Mouse (Mus musculus) midbrain, embryonic 15.5 days (tissue): Measurements from ENCODE around the gene Dusp2. TPM values are rescaled to one million over a fixed set of nuclear protein-coding genes. Genes with fewer than 3 reads are reported as not detected.
A peak's percentile ranks its signal among the peaks of the same experiment; 100 is the strongest.

Experiments
- ATAC-seq: fragments of 200-750 bp; cut with Nextera tagmentation; replicated peaks from 2 replicates; pipeline ENCODE4 v1.8.0; 2017; ENCODE audit warnings: moderate TSS enrichment
- H3K27ac ChIP-seq: fragments of 300-500 bp; sonication (generic); 2 replicates; pipeline ENCODE4 v1.5.1; 2015; ENCODE audit warnings: mild to moderate bottlenecking, inconsistent platforms
- H3K27me3 ChIP-seq: fragments of 300-500 bp; sonication (generic); replicated peaks from 2 replicates; pipeline ENCODE4 v1.6.1; 2015; ENCODE audit warnings: inconsistent platforms
- H3K36me3 ChIP-seq: fragments of 300-500 bp; sonication (generic); replicated peaks from 2 replicates; pipeline ENCODE4 v1.6.1; 2015; ENCODE audit warnings: inconsistent platforms
- H3K4me1 ChIP-seq: fragments of 300-500 bp; sonication (generic); 2 replicates; pipeline ENCODE4 v1.6.1; 2015; ENCODE audit warnings: inconsistent platforms
- H3K4me2 ChIP-seq: fragments of 300-500 bp; sonication (generic); 2 replicates; pipeline ENCODE4 v1.6.1; 2015; ENCODE audit warnings: inconsistent platforms, mild to moderate bottlenecking, moderate library complexity
- H3K4me3 ChIP-seq: fragments of 300-500 bp; sonication (generic); 2 replicates; pipeline ENCODE4 v1.5.1; 2015; ENCODE audit warnings: mild to moderate bottlenecking, inconsistent platforms
- H3K9ac ChIP-seq: fragments of 300-500 bp; sonication (generic); 2 replicates; pipeline ENCODE4 v1.6.1; 2015; ENCODE audit warnings: mild to moderate bottlenecking, inconsistent platforms
- H3K9me3 ChIP-seq: fragments of 300-500 bp; sonication (generic); 2 replicates; pipeline ENCODE4 v1.6.1; 2016; ENCODE audit warnings: inconsistent platforms
- WGBS: fragments of 180-500 bp; shearing (Covaris S2); methylation state at CpG from one replicate; pipeline ENCODE4 v1.1.7; 2015; ENCODE audit warnings: mixed read lengths; 5-methylcytosine and 5-hydroxymethylcytosine counted together
- polyA plus RNA-seq: library from polyadenylated mRNA; unstranded; fragments of >200 nt; fragmentation: Nextera tagmentation; extraction: Ambion mirVana; gene quantifications from 2 replicates; pipeline ENCODE4 v1.2.1, GENCODE M21; 2015

Gene Dusp2
- polyA plus RNA-seq, 1 experiment from 2014 or later: 11.0 TPM

DNA sequence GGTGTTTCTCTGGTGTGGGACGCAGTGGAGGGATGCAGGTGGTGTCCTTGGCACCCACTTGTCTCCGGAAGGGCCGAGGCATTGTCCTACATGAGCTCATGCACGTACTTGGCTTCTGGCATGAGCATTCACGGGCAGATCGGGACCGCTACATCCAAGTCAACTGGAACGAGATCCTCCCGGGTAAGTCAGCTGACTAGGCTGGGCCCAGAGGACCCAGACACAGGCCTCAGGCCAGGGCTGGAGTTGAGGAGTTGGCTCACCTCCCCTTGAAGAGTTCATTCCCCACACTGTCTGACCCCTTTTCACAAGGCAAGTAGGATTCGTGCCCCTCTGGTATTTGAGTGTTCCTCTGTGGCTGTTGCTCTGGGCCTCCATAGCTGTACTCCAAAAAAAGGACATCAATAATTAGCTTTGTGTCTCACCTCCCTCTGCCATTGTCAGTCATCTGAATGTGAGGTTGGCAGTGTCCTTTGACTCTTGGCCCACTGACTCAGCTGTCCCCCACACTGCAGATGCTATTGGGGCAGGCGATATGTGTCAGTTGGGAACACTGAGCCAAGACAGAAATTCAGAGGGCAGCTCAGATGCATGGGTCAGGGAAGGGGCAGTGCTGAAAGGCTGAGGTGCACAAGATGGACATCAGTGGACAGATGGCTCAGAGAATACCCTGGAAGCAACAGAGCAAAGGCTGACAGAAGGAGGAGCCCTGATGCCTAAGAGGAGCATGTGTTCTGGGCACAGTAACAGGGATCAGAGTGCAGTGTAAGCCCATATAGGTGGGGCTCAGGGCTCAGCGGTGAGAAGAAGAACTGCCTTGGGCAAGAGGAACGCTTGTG is 11.4 kb downstream of the Dusp2 start:
- Histone ChIP-seq H3K27me3 (no peaks in the 10 kb centered on the region), H3K4me2 (no peak overlapping the region), H3K4me1 (no peaks in the 10 kb centered on the region), H3K27ac (no peak overlapping the region), H3K4me3 (no peak overlapping the region), H3K36me3 (no peaks in the 10 kb centered on the region), H3K9ac (no peak overlapping the region), H3K9me3 (no peaks in the 10 kb centered on the region)
- WGBS: 81% methylated on average over 13 of the region's 13 CpGs
- no peak for ATAC-seq

DNA sequence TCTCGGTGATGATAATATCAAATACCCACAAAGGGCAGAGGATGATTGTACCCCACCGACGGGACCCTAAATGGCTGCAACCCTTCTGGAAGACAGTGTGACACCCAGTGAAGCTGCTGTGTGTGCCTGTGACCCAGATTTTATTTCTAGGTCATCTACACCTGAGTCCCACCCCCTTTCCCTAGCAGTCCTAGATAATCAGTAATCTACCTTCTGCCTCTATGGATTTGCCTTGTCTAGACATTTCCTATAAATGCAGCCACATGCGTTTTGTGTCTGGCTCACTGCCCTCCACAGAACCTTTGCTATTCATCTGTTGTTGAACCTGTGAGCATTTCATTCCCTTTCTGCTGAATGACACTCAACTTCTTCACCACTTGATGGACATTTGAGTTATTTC is 17.9 kb downstream of the Dusp2 start:
- no peak for ATAC-seq
- no peaks in the 10 kb centered on the region for H3K36me3 ChIP-seq
- no peak overlapping the region for H3K9ac ChIP-seq
- WGBS: 90% methylated on average over 4 of the region's 4 CpGs
- no peak overlapping the region for H3K4me3 ChIP-seq
- H3K9me3 ChIP-seq: no peaks in the 10 kb centered on the region
- no peak overlapping the region for H3K4me2 ChIP-seq
- H3K27ac ChIP-seq: no peak overlapping the region
- H3K27me3 ChIP-seq: no peaks in the 10 kb centered on the region
- H3K4me1 ChIP-seq: no peaks in the 10 kb centered on the region

- Histone ChIP-seq H3K9me3 (no peaks in the 10 kb centered on the region), H3K36me3 (no peaks in the 10 kb centered on the region), H3K4me3 (peak within 1 kb of the TSS; percentile 39), H3K4me2 (peak within 1 kb of the TSS; percentile 76), H3K27me3 (peaks cover 66% of the 10 kb centered on the region), H3K27ac (no peak within 1 kb of the TSS), H3K9ac (no peak within 1 kb of the TSS), H3K4me1 (peaks cover 17% of the 10 kb centered on the region)
- WGBS: under 1% methylated on average over 49 of the region's 49 CpGs
- peak; percentile 79 for ATAC-seq
Measured at GRCm38 (mm10) chr2:127362459-127363281, 26.7 kb downstream of the Dusp2 start, which contains the start of gene Adra2b. Gene Adra2b (plus strand): TSS chr2:127363208.

GRCm38 (mm10) chr2:127363282-127363652 is 27.3 kb downstream of the Dusp2 start:
- peak overlapping the region; percentile 76 for H3K4me2 ChIP-seq
- ATAC-seq: peak; percentile 49; the same call in 1 of the 2 replicates

DNA sequence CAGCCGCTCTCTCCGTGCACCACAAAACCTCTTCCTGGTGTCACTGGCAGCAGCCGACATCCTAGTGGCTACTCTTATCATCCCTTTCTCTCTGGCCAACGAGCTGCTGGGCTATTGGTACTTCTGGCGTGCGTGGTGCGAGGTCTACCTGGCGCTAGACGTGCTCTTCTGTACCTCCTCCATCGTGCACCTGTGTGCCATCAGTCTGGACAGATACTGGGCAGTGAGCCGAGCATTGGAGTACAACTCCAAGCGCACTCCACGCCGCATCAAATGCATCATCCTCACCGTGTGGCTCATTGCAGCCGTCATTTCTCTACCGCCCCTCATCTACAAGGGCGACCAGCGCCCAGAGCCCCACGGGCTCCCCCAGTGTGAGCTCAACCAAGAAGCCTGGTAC is 27.7 kb downstream of the Dusp2 start:
- Histone ChIP-seq H3K36me3 (no peaks in the 10 kb centered on the region), H3K9ac (no peak overlapping the region), H3K4me1 (peaks cover 17% of the 10 kb centered on the region), H3K9me3 (no peaks in the 10 kb centered on the region), H3K4me2 (peak overlapping the region; percentile 76), H3K4me3 (peak overlapping the region; percentile 39), H3K27ac (no peak overlapping the region), H3K27me3 (peaks cover 66% of the 10 kb centered on the region)
- no peak for ATAC-seq
- 7% methylated on average over 20 of the region's 20 CpGs for WGBS

More at GRCm38 (mm10) chr2:127363282-127363652, 27.3 kb downstream of the Dusp2 start:
- Histone ChIP-seq H3K9me3 (no peaks in the 10 kb centered on the region), H3K9ac (no peak overlapping the region), H3K4me1 (peaks cover 17% of the 10 kb centered on the region), H3K27me3 (peaks cover 66% of the 10 kb centered on the region), H3K36me3 (no peaks in the 10 kb centered on the region), H3K4me3 (peak overlapping the region; percentile 39), H3K27ac (no peak overlapping the region)
- 1% methylated on average over 28 of the region's 28 CpGs for WGBS

DNA sequence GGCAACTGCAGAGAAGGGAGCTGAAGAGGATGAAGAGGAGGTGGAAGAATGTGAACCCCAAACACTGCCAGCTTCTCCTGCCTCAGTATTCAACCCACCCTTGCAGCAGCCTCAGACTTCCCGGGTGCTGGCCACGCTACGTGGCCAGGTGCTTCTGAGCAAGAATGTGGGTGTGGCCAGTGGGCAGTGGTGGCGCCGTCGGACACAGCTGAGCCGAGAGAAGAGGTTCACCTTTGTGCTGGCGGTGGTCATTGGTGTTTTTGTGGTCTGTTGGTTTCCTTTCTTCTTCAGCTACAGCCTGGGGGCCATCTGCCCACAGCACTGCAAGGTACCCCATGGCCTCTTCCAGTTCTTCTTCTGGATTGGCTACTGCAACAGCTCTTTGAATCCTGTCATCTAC is 28.5 kb downstream of the Dusp2 start:
- ATAC-seq: no peak

GRCm38 (mm10) chr2:127367126-127367820 is 31.3 kb downstream of the Dusp2 start:
- Histone ChIP-seq H3K36me3 (no peaks in the 10 kb centered on the region), H3K27ac (no peak overlapping the region), H3K4me1 (peaks cover 17% of the 10 kb centered on the region), H3K4me2 (no peak overlapping the region), H3K27me3 (peaks cover 44% of the 10 kb centered on the region), H3K9ac (no peak overlapping the region), H3K9me3 (no peaks in the 10 kb centered on the region), H3K4me3 (no peak overlapping the region)
- WGBS: 78% methylated on average over 10 of the region's 10 CpGs
- ATAC-seq: no peak

More for the DNA sequence above, 28.5 kb downstream of the Dusp2 start:
- Histone ChIP-seq H3K4me3 (no peak overlapping the region), H3K9me3 (no peaks in the 10 kb centered on the region), H3K27me3 (peaks cover 66% of the 10 kb centered on the region), H3K36me3 (no peaks in the 10 kb centered on the region), H3K4me2 (no peak overlapping the region), H3K27ac (no peak overlapping the region), H3K4me1 (peaks cover 17% of the 10 kb centered on the region), H3K9ac (no peak overlapping the region)
- WGBS: 15% methylated on average over 8 of the region's 8 CpGs

DNA sequence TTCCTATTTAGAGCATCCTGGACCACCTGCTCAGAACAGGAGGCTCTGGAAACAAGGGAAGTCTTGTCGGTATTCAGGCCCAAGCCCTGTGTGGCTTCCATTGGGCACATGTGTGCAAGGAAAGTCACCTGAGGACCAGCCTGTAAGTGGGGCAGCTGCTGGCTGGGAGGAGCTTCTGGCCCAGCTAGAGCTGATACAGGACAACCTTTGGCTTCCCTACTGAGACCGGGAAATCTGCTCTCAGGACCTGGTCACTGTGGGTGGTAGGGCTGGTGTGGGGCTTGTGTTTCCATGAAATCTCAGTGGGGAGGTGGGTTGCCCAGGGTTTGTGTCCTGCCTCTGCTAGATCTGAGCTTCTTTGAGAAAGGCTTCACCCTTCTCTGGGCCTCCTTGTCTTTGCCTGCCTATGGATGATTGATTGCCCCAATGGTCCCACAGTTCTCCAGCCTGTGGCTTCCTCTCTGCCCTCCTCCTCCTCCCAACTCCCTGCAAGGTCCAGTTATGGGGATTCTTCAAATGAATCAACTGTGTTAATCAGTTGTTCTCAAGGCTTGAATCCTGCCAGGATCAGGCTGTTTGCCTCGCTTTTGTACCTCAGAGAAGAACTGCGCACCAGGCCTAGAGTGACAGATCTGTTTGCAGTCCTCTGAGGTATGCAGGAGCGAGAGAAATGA is 33.9 kb downstream of the Dusp2 start:
- Histone ChIP-seq H3K9ac (no peak overlapping the region), H3K4me2 (no peak overlapping the region), H3K27ac (no peak overlapping the region), H3K4me3 (no peak overlapping the region), H3K9me3 (no peaks in the 10 kb centered on the region), H3K4me1 (no peaks in the 10 kb centered on the region), H3K27me3 (peaks cover 20% of the 10 kb centered on the region), H3K36me3 (no peaks in the 10 kb centered on the region)
- no peak for ATAC-seq
- 71% methylated on average over 5 of the region's 5 CpGs for WGBS

GRCm38 (mm10) chr2:127370561-127371483 is 34.9 kb downstream of the Dusp2 start:
- no peak overlapping the region for H3K4me3 ChIP-seq
- 61% methylated on average over 9 of the region's 9 CpGs for WGBS
- no peak for ATAC-seq

GRCm38 (mm10) chr2:127371484-127371861 is 35.5 kb downstream of the Dusp2 start:
- ATAC-seq: no peak
- no CpG with 5 or more reads among the region's 1 CpGs for WGBS
- Histone ChIP-seq H3K27me3 (peaks cover 4% of the 10 kb centered on the region), H3K9me3 (no peaks in the 10 kb centered on the region), H3K4me1 (no peaks in the 10 kb centered on the region), H3K4me2 (no peak overlapping the region), H3K27ac (no peak overlapping the region), H3K4me3 (no peak overlapping the region), H3K36me3 (no peaks in the 10 kb centered on the region), H3K9ac (no peak overlapping the region)

More at GRCm38 (mm10) chr2:127370561-127371483, 34.9 kb downstream of the Dusp2 start:
- no peaks in the 10 kb centered on the region for H3K9me3 ChIP-seq
- no peak overlapping the region for H3K4me2 ChIP-seq
- no peak overlapping the region for H3K27ac ChIP-seq
- peaks cover 11% of the 10 kb centered on the region for H3K27me3 ChIP-seq
- no peaks in the 10 kb centered on the region for H3K4me1 ChIP-seq
- H3K36me3 ChIP-seq: no peaks in the 10 kb centered on the region
- no peak overlapping the region for H3K9ac ChIP-seq

- H3K9me3 ChIP-seq: no peaks in the 10 kb centered on the region
- H3K27ac ChIP-seq: no peak overlapping the region
- H3K27me3 ChIP-seq: no peaks in the 10 kb centered on the region
- 84% methylated on average over 2 of the region's 2 CpGs for WGBS
- no peak for ATAC-seq
- H3K9ac ChIP-seq: no peak overlapping the region
- no peak overlapping the region for H3K4me2 ChIP-seq
- H3K4me3 ChIP-seq: no peak overlapping the region
- H3K4me1 ChIP-seq: no peaks in the 10 kb centered on the region
- H3K36me3 ChIP-seq: no peaks in the 10 kb centered on the region
Measured at GRCm38 (mm10) chr2:127372082-127372481, 36.1 kb downstream of the Dusp2 start.
